Mouse (Mus musculus): ENCODE results near the gene Vps52. TPM values are rescaled to one million over a fixed set of nuclear protein-coding genes. Genes with fewer than 3 reads are reported as not detected.

Gene Vps52
- 13.0 and 16.4 TPM in 2 replicates for total RNA-seq (2017)

DNA sequence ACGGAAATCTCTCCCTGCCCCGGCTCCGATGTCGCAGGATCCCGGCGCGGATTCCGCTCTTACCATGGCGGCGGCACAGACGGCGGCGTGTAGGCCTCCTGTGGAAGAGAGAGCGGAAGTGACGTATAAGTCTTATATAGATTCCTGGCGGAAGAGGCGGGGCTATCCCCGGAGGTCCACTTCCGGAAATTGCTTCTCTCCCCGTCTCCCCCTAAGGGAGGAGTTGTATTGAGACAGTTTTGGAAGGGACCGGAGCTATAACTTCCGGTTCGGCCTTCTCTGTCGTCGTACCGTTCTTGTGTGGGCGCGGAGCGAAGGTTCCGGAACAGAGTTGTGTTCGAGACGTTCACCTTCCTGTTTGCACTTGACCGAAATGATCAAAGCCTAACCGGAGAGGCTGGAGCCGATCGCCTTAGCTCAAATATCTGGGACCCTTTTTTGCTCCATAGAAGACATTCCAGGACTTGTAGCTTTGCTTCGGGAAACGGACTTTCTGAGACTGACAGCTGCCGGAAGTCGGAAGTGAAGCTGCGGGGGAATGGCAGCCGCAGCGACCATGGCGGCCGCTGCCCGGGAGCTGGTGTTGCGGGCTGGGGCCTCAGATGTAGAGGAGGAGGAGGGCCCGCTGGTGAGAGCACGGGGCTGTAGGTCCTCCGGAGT, at the start of gene Vps52, which contains the start of gene Rps18:
TSS of gene Vps52 (plus strand) at position 258 of the 660 bp plus-strand sequence.
TSS of gene Rps18 (minus strand) at position 447 of the 660 bp plus-strand sequence.
- ATAC-seq (replicated peaks; ENCODE audit: low read depth, poor library complexity, severe bottlenecking): peak; percentile 79

GRCm38 (mm10) chr17:33908331-33909076, 47.1 kb upstream of the Vps52 start:
- peak; percentile 6 for ATAC-seq (replicated peaks; ENCODE audit: low read depth, poor library complexity, severe bottlenecking)

DNA sequence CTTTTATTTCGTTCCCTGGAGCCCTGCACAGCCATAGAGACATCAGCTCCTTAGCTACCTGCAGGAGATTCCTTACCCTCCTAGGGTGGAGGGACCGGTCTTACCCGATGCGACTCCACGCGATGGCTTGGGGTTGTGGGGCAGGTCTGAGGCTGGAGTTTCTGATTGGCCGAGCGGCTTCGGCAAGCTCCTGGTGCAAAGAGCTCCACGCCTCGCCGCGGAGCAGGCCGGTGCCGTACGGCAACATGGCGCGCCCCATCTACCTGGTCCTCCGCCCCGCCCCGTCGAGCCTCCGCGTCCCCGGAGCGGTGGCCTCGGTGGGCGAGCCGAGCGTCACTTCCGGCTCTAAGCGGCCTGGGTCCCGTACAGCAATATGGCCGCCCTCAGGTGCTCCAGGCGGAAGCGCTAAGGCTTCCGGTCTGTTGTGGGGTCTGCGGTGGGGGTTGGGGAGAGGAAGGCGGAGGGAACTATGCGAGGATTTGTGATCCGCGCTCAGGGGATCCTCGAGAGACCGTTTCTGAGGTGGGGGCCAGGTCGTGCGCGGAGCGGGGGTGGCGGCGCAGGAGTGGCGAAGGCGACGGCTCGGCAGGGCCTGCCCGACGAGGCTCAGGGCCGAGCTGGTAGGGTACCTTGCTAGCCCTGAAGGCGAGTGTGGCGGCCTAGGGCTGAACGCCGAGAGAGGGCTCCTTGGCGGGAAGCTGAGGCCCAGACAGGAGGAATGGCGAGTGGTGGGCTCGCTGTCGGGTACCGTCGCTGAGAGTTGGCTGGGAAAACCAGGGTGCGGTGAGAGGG, 46.3 kb upstream of the Vps52 start, which contains the start of gene Daxx:
TSS of gene Daxx (plus strand) at position 338 of the 792 bp plus-strand sequence.
- peak; percentile 86 for ATAC-seq (replicated peaks; ENCODE audit: low read depth, poor library complexity, severe bottlenecking)

DNA sequence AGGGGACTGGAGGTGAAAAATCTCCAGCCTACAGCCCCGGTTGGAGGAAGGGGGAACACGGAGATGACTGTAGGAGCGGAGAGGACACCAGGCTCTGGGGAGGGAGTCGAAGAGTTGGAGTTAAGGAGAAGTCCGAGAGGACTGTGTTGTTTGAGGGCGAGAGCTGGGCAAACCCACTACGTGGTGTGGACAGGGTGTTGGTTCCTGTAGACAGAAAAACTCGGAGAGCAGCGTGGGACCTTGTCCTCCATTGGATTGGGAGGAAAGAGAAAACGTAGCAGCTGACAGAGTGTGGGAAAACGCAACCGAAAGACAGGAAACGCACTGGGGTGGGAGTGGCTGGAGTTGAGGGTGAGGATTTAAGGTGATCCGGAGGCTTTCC, 45.8 kb upstream of the Vps52 start:
- ATAC-seq (replicated peaks; ENCODE audit: low read depth, poor library complexity, severe bottlenecking): peak; percentile 22; the same call in 1 of the 2 replicates

DNA sequence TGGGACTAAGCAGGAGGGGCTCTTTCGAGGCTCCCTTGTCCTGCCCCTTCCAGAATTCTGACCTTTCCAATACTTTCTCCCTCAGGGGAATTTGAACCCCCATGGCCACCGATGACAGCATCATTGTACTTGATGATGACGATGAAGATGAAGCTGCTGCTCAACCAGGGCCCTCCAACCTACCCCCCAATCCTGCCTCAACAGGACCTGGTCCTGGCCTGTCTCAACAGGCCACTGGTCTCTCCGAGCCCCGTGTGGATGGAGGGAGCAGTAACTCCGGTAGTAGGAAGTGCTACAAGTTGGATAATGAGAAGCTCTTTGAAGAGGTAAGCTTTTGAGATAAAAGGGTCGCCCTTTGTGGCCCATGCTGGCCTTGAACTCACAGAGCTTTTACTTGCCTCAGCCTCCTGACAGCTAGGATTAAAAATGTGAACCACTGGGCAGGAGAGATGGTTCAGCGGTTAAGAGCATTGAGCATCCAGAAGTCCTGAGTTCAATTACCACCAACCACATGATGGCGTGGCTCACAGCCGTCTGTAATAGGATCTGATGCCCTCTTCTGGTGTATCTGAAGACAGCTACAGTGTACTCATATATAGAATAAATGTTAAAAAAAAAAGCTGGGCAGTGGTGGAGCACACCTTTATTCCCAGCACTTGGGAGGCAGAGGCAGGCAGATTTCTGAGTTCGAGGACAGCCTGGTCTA, 45.1 kb upstream of the Vps52 start:
- ATAC-seq (replicated peaks; ENCODE audit: low read depth, poor library complexity, severe bottlenecking): no peak

GRCm38 (mm10) chr17:33911052-33911812, 44.4 kb upstream of the Vps52 start:
- ATAC-seq (replicated peaks; ENCODE audit: low read depth, poor library complexity, severe bottlenecking): no peak

DNA sequence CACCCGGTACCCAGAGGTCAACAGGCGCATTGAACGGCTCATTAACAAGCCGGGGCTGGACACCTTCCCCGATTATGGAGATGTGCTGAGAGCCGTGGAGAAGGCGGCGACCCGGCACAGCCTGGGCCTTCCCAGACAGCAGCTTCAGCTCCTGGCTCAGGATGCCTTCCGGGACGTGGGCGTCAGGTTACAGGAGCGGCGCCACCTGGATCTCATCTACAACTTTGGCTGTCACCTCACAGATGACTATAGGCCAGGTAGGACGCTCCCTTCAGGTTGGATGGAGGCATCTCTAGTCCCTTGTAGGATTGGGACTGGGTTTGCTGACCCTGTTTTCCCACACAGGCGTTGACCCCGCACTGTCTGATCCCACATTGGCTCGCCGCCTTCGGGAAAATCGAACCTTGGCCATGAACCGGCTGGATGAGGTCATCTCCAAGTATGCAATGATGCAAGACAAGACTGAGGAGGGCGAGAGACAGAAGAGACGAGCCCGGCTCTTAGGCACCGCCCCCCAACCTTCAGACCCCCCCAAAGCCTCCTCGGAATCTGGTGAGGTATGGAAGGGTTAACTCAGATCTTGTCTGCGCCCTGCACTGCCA, 43.7 kb upstream of the Vps52 start:
- ATAC-seq (replicated peaks; ENCODE audit: low read depth, poor library complexity, severe bottlenecking): no peak

GRCm38 (mm10) chr17:33913264-33913663, 42.3 kb upstream of the Vps52 start:
- no peak for ATAC-seq (replicated peaks; ENCODE audit: low read depth, poor library complexity, severe bottlenecking)

DNA sequence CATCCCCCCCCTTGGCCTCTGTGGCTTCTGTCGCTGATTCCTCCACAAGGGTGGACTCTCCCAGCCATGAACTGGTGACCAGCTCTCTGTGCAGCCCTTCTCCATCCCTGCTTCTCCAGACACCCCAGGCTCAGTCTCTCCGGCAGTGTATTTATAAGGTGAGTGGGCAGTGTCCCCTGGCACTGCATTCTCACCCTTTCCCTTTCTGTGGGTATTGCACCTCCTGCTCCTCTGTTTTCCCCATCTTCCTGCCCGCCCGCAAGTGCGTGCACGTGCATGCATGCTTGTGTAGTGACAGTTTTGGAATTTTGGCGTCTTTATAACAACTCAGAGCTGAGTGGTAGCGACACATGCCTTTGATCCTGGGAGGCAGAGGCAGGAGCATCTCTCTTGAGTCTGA, 41.7 kb upstream of the Vps52 start:
- no peak for ATAC-seq (replicated peaks; ENCODE audit: low read depth, poor library complexity, severe bottlenecking)

- ATAC-seq (replicated peaks; ENCODE audit: low read depth, poor library complexity, severe bottlenecking): no peak
Observed at GRCm38 (mm10) chr17:33914969-33915391, 40.6 kb upstream of the Vps52 start.

GRCm38 (mm10) chr17:33915671-33916250, 39.9 kb upstream of the Vps52 start, which contains the start of the genes Tapbp and Zbtb22:
Tapbp (plus strand) TSS chr17:33915899.
Zbtb22 (plus strand) TSS chr17:33915904.
- peak; percentile 70 for ATAC-seq (replicated peaks; ENCODE audit: low read depth, poor library complexity, severe bottlenecking)

GRCm38 (mm10) chr17:33916294-33916693, 39.3 kb upstream of the Vps52 start:
- ATAC-seq (replicated peaks; ENCODE audit: low read depth, poor library complexity, severe bottlenecking): no peak

DNA sequence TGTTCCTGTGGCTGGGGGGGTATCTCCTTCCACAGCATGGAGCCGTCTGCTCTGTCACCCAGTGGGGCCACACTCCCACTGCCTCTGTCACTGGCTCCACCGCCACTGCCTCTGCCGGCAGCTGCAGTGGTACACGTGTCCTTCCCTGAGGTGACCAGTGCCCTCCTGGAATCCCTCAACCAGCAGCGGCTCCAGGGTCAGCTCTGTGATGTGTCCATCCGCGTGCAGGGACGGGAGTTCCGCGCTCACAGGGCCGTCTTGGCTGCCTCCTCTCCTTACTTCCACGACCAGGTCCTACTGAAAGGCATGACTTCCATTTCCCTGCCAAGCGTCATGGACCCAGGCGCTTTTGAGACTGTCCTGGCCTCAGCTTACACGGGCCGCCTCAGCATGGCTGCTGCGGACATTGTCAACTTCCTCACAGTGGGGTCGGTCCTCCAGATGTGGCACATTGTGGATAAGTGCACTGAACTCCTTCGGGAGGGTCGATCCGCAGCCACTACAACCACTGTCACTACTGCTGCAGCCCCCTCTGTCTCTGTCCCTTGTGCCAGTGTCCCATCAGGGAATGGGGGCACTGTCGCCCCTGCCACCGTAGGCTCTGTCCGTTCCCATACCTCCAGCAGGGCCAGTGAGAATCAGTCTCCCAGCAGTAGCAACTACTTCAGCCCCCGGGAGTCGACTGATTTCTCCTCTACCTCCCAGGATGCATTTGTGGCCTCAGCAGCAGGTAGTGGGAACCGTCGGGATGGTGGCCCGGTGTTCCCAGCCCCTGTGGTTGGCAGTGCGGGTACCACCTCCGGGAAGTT, 38.6 kb upstream of the Vps52 start:
- no peak for ATAC-seq (replicated peaks; ENCODE audit: low read depth, poor library complexity, severe bottlenecking)

DNA sequence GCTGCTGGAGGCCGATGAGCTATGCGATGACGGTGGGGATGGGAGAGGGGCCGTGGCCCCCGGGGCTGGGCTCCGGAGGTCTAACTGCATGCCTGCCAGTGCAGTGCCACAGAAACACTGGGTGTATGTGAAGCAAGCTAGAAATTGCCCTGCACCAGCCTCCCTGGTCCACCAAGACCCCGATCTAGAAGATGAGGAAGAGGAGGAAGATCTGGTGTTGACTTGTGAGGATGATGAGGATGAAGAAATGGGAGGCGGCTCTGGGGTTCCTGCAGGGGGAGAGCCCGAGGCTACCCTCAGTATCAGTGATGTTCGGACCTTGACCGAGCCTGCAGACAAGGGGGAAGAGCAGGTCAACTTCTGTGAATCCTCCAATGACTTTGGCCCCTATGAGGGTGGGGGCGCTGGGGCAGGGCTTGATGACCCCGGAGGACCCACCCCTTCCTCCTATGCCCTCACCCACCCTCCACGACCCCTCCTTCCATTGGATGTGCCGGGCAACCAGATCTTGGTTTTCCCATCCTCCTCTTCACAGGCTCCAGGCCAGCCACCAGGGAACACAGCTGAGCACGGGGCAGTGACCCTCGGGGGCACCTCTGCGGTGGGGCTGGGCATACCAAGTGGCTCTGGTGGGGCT, 37.8 kb upstream of the Vps52 start:
- no peak for ATAC-seq (replicated peaks; ENCODE audit: low read depth, poor library complexity, severe bottlenecking)

GRCm38 (mm10) chr17:33918293-33919203, 37.1 kb upstream of the Vps52 start:
- ATAC-seq (replicated peaks; ENCODE audit: low read depth, poor library complexity, severe bottlenecking): no peak
